Mouse (Mus musculus): ENCODE measurements around the gene Duox1. TPM values are rescaled to one million over a fixed set of nuclear protein-coding genes. Genes with fewer than 3 reads are reported as not detected.

The Duox1 gene
- polyA plus RNA-seq, 1 experiment from 2014 or later: 0.08 TPM

DNA sequence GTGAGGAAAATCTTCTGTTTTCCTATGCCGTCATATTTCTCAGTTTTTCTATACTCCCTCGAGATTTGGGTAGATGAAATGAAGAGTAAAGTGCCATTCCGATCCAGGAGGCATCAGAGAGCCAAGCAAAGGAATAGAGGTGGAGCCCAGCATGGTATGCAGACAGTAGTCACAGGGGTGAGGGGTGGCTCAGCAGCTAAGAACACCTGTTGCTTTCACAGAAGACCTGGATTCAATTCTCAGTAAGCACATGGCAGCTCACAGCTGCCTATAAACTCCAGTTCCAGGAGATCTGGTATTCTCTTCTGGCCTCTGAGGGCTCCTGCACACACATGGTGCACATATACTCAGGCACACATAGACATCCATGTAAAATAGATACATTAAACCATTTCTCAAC is 56.6 kb downstream of the Duox1 start:
- H3K36me3 ChIP-seq: no peaks in the 10 kb centered on the region
- 70% methylated on average over 3 of the region's 3 CpGs for WGBS

DNA sequence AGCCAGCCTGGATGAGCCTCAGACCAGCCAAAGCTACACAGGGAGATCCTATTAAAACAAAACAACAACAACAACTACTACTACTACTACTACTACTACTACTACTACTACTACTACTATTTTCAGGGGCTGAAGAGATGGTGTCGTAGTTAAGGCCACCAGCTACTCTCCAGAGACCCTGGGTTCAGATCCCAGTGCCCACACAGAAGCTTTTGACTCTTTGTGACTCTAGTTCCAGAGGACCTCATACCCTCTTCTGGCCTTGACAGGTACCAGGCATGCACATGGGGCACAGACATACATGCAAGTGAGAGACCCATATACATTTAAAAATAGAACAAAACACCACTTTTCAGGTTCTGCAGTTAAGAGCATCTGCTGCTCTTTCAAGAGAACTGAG is 57.1 kb downstream of the Duox1 start:
- 81% methylated on average over 1 of the region's 1 CpGs for WGBS
- H3K4me3 ChIP-seq: no peak overlapping the region
- ATAC-seq (ENCODE audit: low FRiP score): no peak
- no peaks in the 10 kb centered on the region for H3K9me3 ChIP-seq (replicated peaks)
- H3K4me1 ChIP-seq: peaks cover 17% of the 10 kb centered on the region
- H3K4me2 ChIP-seq (replicated peaks): no peak overlapping the region
- H3K27ac ChIP-seq: no peak overlapping the region
- H3K27me3 ChIP-seq: peaks cover 7% of the 10 kb centered on the region; the same call in 1 of the 2 replicates
- no peaks in the 10 kb centered on the region for H3K36me3 ChIP-seq
- H3K9ac ChIP-seq: no peak overlapping the region

More for the DNA sequence above, 56.6 kb downstream of the Duox1 start:
- ATAC-seq (ENCODE audit: low FRiP score): no peak
- no peak overlapping the region for H3K27ac ChIP-seq
- no peaks in the 10 kb centered on the region for H3K9me3 ChIP-seq (replicated peaks)
- no peak overlapping the region for H3K9ac ChIP-seq
- no peak overlapping the region for H3K4me2 ChIP-seq (replicated peaks)
- peaks cover 7% of the 10 kb centered on the region; the same call in 1 of the 2 replicates for H3K27me3 ChIP-seq
- H3K4me3 ChIP-seq: no peak overlapping the region
- peaks cover 22% of the 10 kb centered on the region for H3K4me1 ChIP-seq

DNA sequence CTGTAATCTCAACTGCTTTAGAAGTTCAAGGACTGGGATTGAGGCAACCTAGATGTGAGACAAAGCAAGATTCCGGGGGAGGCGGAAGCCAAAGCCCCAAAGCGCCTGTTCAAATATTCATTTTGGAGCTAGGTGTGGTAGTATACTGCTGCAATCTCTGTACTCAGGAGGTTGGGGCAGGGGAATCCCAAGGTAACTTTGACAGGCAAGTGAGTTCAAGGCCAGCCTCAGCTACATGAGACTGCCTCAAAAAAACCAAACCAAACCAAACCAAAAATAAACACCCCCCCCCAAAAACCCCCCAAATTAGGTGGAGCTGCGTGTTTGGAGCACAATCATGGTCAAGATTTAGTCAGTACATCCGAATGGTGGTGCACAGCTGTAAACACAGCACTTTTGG is 58.5 kb downstream of the Duox1 start:
- no peak overlapping the region for H3K4me3 ChIP-seq
- no peak for ATAC-seq (ENCODE audit: low FRiP score)
- WGBS: 82% methylated on average over 5 of the region's 5 CpGs
- H3K4me1 ChIP-seq: peaks cover 12% of the 10 kb centered on the region; the same call in 1 of the 2 replicates
- no peaks in the 10 kb centered on the region for H3K9me3 ChIP-seq (replicated peaks)
- H3K9ac ChIP-seq: no peak overlapping the region
- peaks cover 7% of the 10 kb centered on the region; the same call in 1 of the 2 replicates for H3K27me3 ChIP-seq
- H3K36me3 ChIP-seq: no peaks in the 10 kb centered on the region
- H3K27ac ChIP-seq: no peak overlapping the region
- no peak overlapping the region for H3K4me2 ChIP-seq (replicated peaks)

DNA sequence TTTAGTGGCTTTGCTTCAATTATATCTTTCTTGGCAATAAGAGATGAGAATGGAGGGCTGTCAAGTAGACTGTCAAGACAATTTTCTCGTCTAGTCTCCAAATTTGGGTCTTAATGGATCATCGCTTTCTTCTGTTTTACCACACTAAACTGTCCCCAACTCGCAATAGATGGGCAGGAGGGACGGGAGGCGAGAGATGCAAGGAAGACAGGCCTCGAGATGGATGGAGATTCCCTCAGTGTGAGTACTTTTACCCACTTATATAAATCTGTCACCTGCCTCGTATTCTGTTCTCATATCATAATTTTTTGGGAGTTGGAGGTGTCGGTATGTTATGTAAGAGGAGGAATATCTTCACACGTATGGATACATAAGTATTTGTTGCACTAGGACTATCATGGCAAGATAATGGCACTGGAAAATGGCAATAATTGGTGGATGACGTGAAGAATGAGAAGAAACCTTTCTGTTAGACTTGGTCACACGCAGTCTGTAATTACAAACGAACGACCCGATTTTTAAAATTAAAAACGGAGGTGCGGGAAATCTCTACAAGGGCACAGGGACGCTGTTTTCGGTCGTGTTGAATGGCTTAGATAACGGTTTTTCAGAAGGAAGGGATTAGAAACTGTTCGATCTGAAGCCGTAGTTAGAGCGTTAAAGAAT is 59.3 kb downstream of the Duox1 start:
- Histone ChIP-seq H3K36me3 (no peaks in the 10 kb centered on the region), H3K27me3 (peaks cover 7% of the 10 kb centered on the region; the same call in 1 of the 2 replicates), H3K9ac (peak overlapping the region; percentile 49; the same call in 1 of the 2 replicates), H3K9me3 (replicated peaks) (no peaks in the 10 kb centered on the region), H3K27ac (no peak overlapping the region), H3K4me2 (replicated peaks) (peak overlapping the region; percentile 49), H3K4me1 (peaks cover 6% of the 10 kb centered on the region; the same call in 1 of the 2 replicates), H3K4me3 (peak overlapping the region; percentile 71)
- no peak for ATAC-seq (ENCODE audit: low FRiP score)
- 22% methylated on average over 23 of the region's 23 CpGs for WGBS

DNA sequence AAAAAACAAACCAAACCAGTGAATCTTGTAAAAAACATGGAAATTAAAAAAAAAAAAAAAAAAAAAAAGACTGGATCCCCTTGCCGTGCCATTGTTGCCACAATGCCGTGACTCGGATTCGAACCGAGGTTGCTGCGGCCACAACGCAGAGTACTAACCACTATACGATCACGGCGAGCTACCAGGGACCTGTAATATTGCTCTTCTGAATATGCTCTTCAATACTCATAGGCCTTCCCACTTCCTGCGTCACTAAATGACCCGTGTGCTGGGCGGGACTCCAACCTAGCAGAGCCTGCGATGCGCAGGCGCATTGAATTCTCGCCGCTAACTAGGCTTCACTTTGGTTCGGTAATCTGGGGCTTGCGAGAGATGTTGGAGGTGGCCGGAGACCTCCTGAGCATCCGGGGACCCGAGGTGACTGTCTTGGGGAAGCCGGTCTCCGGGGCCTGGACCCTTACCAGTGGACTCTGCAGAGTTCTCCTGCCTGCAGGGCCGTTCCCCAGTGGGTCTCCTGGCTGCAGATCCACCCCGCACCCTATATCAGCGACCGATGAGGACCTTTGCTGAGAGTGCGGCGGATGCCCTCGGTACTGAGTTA is 60.0 kb downstream of the Duox1 start:
- Histone ChIP-seq H3K9ac (peak overlapping the region; percentile 72), H3K27me3 (peaks cover 1% of the 10 kb centered on the region; the same call in 1 of the 2 replicates), H3K27ac (peak overlapping the region; percentile 86), H3K36me3 (no peaks in the 10 kb centered on the region), H3K4me1 (0 out of 2 replicates have a peak, but pooled peaks cover 6% of the 10 kb centered on the region), H3K9me3 (replicated peaks) (no peaks in the 10 kb centered on the region), H3K4me2 (replicated peaks) (peak overlapping the region; percentile 81), H3K4me3 (peak overlapping the region; percentile 71)
- under 1% methylated on average over 32 of the region's 32 CpGs for WGBS
- ATAC-seq (ENCODE audit: low FRiP score): peak; percentile 92

DNA sequence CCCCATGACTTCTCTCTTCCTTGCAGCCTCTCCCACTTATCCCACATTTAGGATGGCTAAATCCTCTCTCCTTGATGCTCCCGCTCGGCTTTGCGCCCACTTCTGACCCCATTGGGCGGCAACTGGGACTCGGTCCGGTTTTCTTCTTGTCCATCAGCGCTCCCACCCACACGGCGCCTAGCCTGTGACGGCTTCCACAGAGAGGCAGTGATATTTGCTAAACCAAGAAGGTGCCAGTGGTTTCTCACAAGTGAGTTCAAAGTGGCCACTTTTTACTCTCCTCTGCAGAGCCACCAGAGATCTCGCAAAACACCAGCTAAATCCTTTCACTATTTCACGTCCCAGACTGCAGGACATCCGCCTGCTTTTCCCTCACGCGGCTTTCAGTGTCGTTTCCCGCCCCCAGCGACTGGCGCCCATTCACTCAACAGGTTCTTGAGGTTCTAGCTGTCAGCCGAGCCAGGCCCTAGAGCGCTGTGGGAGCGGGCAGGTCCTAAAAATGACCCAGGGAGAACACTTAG is 60.6 kb downstream of the Duox1 start:
- Histone ChIP-seq H3K9me3 (replicated peaks) (no peaks in the 10 kb centered on the region), H3K27ac (peak overlapping the region; percentile 86), H3K4me1 (0 out of 2 replicates have a peak, but pooled peaks cover 6% of the 10 kb centered on the region), H3K4me2 (replicated peaks) (peak overlapping the region; percentile 81), H3K27me3 (no peaks in the 10 kb centered on the region), H3K4me3 (peak overlapping the region; percentile 71), H3K36me3 (no peaks in the 10 kb centered on the region), H3K9ac (peak overlapping the region; percentile 72)
- WGBS: under 1% methylated on average over 22 of the region's 22 CpGs
- no peak; the same call in 1 of the 2 replicates for ATAC-seq (ENCODE audit: low FRiP score)

DNA sequence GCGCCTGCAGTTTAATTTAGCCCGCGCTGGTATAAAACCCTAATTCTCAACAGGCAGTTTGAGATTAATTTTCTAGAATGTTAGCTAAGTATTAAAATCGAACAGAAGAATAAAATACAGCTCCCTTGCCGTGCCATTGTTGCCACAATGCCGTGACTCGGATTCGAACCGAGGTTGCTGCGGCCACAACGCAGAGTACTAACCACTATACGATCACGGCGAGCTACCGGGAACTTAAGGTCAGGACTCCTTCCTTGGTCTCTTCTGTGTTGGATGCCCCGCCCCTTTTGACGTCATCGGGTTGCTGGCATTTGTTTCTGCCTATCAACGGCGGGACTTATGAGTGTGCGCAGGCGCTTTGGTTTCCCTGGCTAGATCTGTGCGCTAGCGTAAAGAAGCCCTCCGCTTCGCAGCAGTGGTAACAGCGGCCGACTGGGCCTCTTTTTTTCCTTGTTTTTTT is 61.8 kb downstream of the Duox1 start:
- under 1% methylated on average over 28 of the region's 28 CpGs for WGBS

DNA sequence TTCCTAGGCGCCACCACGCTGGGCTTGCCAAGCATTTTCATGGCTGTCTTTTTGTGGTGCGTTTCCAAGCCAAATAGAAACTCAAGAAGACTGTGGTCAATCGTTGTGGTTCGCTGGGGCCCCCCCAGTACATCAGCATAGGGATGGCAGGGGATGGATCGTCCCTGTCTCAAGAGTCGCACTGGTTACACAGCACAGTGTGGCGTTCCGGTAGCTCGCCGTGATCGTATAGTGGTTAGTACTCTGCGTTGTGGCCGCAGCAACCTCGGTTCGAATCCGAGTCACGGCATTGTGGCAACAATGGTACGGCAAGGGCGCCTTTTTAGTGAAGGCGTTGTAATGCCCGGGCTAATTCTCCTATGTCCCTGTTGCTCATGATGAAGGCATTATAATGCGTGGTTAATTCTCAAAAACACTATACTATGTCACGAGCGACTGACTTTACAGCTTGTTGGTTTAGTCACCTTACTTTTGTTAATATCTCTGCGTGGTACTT is 62.3 kb downstream of the Duox1 start:
- Histone ChIP-seq H3K27me3 (no peaks in the 10 kb centered on the region), H3K27ac (peak overlapping the region; percentile 91), H3K4me3 (peak overlapping the region; percentile 56), H3K4me2 (replicated peaks) (peak overlapping the region; percentile 45), H3K9me3 (replicated peaks) (no peaks in the 10 kb centered on the region), H3K9ac (peak overlapping the region; percentile 77), H3K36me3 (no peaks in the 10 kb centered on the region), H3K4me1 (0 out of 2 replicates have a peak, but pooled peaks cover 6% of the 10 kb centered on the region)
- peak; percentile 86 for ATAC-seq (ENCODE audit: low FRiP score)
- under 1% methylated on average over 26 of the region's 26 CpGs for WGBS

More for the DNA sequence above, 61.8 kb downstream of the Duox1 start:
- no peaks in the 10 kb centered on the region for H3K27me3 ChIP-seq
- H3K4me3 ChIP-seq: peak overlapping the region; percentile 56
- peak overlapping the region; percentile 91 for H3K27ac ChIP-seq
- H3K9me3 ChIP-seq (replicated peaks): no peaks in the 10 kb centered on the region
- H3K4me2 ChIP-seq (replicated peaks): peak overlapping the region; percentile 45
- ATAC-seq (ENCODE audit: low FRiP score): peak; percentile 92
- peak overlapping the region; percentile 77 for H3K9ac ChIP-seq
- H3K4me1 ChIP-seq: 0 out of 2 replicates have a peak, but pooled peaks cover 6% of the 10 kb centered on the region
- no peaks in the 10 kb centered on the region for H3K36me3 ChIP-seq

DNA sequence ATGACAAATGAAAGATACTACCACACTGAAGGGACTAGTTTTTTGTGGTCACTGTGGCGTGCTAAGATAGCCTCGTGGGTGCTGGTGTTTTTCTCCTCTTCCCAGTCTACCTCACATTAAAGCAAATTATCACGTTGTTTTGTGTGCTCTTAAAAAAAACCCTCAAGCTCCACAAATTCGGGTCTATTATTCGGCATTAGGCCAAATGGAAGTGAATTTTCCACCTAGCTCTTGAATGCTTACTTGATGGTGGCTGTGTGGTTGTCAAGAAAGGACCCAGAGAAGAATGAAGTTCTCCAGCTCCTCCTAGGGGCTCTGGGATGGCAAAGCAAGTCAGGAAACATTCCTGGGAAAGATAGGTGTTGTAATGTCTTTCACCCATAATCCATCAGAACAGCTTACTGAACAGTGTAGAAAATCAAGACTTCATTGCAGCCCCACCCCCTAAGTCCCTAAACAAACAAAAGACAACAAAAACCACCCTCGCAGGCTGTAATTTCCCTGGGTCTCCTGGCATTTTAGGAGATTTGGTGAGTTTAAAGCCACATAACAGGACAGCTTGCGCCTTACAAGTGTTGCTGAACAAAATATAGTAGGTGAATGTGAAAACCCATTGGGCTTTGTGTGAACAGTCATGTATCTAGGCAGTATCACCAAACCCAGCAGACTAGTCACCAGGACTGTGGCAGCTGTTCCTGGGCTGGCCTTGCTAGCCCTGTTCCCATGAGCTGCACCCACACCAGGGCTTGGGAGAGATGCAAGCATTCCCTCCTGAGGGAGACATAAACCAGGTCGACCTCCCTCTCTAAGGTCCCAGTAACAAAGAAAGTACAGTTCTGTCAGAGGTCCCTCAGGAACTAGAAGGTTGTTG is 63.2 kb downstream of the Duox1 start:
- WGBS: 23% methylated on average over 8 of the region's 8 CpGs
- H3K9me3 ChIP-seq (replicated peaks): no peaks in the 10 kb centered on the region
- peak overlapping the region; percentile 91; the same call in 1 of the 2 replicates for H3K27ac ChIP-seq
- H3K4me3 ChIP-seq: peak overlapping the region; percentile 56
- H3K9ac ChIP-seq: 0 out of 2 replicates have a peak overlapping the region, but pooled peaks have one; percentile 77
- peak overlapping the region; percentile 45 for H3K4me2 ChIP-seq (replicated peaks)
- H3K4me1 ChIP-seq: 0 out of 2 replicates have a peak, but pooled peaks cover 6% of the 10 kb centered on the region
- no peaks in the 10 kb centered on the region for H3K36me3 ChIP-seq
- no peak for ATAC-seq (ENCODE audit: low FRiP score)
- no peaks in the 10 kb centered on the region for H3K27me3 ChIP-seq

DNA sequence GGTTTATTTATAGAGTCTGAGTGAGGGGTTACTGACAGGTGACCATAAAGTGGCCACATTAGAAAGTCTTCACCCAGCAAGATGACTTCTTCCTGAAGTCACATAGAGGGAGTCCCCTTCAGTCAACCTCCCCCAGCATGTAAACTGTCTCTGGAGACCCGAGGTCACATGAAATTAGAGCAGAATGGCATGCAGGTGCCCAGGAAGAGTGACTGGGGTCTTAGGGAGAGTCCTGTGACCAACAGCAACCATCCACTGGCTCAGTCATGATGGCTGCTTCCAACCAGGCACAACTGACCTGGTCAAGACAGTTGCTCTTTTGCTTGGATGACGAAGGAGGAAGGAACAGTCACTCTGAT is 63.8 kb downstream of the Duox1 start:
- Histone ChIP-seq H3K27me3 (no peaks in the 10 kb centered on the region), H3K4me1 (0 out of 2 replicates have a peak, but pooled peaks cover 6% of the 10 kb centered on the region), H3K4me3 (no peak overlapping the region), H3K9me3 (replicated peaks) (no peaks in the 10 kb centered on the region), H3K36me3 (no peaks in the 10 kb centered on the region), H3K4me2 (replicated peaks) (no peak overlapping the region), H3K9ac (no peak overlapping the region), H3K27ac (no peak overlapping the region)
- WGBS: 42% methylated on average over 2 of the region's 2 CpGs
- no peak for ATAC-seq (ENCODE audit: low FRiP score)

DNA sequence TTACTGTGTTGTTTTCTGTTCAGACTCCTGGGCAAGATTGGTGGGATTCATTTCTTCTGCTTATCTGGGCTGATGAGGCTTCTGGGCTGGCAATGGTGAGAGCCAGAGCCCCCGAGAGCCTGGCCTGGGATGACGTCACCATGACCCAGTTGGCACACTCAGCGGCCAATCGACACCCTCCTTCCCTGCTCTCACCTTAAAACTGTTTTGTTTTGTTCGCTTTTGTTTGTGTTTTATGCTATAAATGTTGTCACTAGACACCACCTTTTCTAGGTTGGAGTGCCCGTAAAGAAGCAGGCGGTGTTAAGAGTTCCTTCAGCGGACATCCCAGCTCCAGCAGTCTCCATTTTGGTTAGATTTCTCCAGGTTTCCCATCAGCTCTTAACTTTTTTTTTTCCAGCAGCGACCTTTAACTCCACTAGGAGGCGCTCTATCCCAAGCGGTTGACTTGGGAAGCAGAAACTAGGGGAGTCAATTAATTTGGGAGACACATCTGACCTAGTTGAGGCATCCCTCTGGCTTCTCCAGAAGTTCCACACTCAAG is 65.4 kb downstream of the Duox1 start:
- Histone ChIP-seq H3K4me3 (no peak overlapping the region; the same call in 1 of the 2 replicates), H3K4me1 (0 out of 2 replicates have a peak, but pooled peaks cover 3% of the 10 kb centered on the region), H3K4me2 (replicated peaks) (peak overlapping the region; percentile 42), H3K27me3 (no peaks in the 10 kb centered on the region), H3K9me3 (replicated peaks) (no peaks in the 10 kb centered on the region), H3K9ac (no peak overlapping the region), H3K36me3 (no peaks in the 10 kb centered on the region), H3K27ac (no peak overlapping the region)
- 10% methylated on average over 11 of the region's 11 CpGs for WGBS
- no peak for ATAC-seq (ENCODE audit: low FRiP score)
